Mouse (Mus musculus): ENCODE measurements around the gene Lyz2.
"Not testable (repeated sequence)": the region's sequence is repeated elsewhere in the genome, so short reads cannot be mapped to it uniquely, and the experiment has no call there.

Lyz2 gene

DNA sequence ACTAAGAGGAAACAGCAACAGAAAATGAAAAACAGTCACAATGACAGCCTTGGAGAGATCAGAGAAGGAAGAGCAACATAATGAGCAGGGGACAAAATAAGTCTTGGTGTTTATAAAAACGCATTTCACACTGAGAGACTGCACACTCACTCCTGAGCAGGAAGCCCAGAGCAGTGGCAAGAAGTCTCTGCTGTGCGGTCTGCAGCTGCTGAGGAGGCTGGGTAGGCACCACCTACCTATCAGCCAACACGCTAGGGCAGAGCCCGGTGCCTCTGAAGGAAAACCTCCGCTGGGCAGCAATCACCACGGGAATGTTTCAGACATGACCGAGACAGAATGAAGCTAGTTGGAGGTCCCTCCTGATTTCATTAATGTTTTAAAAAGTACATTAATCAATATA is 3.5 kb upstream of the Lyz2 start:
- DNase-seq (ENCODE audit: extremely low read depth, insufficient read length, low spot score), result not testable (repeated sequence)

DNA sequence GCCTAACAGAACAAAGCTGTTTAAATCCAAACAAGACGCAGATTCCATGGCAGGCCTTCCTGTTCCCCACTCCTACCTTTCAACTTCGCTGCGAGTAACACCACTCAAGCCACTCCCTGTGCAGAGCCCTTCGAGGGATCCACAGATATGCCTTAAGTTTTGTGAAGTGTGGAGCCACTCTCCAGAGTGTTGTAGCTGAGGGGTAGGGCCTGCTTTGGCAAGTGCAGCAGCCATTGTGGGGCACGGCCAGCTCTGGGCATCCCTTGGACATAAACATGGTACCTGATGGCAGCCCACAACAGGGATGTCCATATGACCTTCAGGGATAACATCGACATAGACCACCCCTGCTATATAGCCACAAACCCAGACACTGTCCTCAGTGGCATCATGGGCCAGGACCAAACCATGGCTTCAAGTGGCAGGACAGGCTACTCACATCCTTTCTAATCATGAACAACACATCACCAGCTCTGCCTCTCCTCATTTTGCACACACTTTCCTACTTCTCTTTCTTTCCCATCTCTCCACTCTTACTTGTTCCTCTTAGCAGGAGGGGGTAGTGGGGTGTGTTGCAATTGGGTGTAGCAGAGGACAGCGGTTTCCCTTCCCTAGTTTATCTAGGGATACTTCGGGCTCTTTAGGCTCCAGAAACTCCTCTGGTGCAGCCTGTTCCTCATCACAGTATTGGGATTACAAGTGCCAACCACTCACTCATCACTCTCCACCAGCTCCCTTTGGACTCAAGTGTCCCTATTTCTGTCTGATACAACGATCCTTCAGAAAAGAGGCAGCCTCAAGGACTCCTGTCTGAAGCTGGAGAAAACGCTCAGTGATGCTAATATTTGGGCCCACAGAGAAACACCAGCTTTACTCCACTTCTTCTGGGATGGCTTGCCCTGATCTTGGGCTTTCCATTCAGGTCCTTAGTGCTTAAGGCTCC is 2.7 kb upstream of the Lyz2 start:
- DNase-seq (ENCODE audit: extremely low read depth, insufficient read length, low spot score), result no peak

DNA sequence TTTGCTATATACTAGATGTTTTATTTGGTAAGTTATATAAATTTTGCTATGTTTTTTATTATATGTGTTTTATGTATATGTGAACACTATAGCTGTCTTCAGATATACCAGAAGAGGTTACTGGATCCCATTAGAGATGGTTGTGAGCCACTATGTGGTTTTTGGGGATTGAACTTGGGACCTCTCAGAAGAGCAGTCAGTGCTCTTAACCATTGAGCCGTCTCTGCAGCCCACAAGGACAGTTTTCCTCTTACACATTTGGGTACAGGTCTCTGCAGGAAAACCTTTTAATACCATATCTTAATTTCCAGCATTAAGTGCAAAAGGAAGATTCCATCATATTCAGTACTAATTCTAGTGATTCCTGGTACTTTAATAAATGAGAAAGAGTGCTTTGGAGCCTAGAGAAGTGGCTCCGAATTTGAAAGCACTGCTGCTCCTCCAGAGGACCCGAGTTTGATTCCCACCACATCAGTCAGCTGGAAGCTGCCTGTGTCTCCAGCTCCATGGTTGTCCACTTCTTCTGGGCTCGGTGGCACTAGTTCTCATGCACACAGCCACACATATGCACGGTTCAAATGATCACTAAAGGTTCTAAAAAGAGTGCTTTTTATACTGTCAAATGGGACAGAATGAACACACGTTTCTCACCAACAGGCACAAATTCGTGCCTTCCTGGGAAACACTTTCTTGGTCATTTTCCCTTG is 1.9 kb upstream of the Lyz2 start:
- DNase-seq (ENCODE audit: extremely low read depth, insufficient read length, low spot score), result no peak

DNA sequence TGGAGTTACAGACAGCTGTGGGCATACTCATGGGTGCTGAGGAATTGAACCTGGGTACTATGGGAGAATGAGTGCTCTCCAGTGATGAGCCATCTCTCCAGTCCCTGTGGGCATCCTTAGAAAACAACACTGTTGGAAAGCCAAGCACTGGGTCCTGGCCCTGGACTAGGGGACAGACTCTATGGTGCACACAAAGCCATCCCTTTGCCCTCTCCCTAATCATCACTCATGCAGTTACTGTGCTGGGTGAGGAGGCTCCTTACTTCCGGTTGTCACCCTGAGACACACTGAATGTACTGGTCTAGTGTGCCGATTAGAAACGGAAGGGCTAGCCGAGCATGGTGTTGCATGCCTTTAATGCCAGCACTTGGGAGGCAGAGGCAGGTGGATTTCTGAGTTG is 1.1 kb upstream of the Lyz2 start:
- DNase-seq (ENCODE audit: extremely low read depth, insufficient read length, low spot score), result not testable (repeated sequence)

DNA sequence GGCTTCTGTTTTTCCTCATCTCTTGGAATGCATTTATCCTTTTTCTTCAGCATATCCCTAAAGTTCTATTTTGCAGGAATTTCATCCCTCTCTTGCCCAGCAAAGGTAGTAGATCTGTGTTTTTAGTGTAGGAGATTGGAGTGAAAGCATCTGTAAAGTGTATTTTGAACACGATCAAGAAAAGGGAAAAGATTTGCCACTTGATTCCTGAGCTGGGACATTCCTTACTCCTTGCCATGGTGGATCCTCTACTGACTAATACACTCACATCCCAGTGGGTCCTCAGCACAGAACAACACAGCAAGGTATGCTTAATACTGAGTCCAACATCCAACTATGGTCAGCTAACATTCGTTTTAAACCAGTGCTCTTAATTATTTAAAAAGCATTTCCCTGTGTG is 430 bp upstream of the Lyz2 start:
- no peak for DNase-seq (ENCODE audit: extremely low read depth, insufficient read length, low spot score)

DNA sequence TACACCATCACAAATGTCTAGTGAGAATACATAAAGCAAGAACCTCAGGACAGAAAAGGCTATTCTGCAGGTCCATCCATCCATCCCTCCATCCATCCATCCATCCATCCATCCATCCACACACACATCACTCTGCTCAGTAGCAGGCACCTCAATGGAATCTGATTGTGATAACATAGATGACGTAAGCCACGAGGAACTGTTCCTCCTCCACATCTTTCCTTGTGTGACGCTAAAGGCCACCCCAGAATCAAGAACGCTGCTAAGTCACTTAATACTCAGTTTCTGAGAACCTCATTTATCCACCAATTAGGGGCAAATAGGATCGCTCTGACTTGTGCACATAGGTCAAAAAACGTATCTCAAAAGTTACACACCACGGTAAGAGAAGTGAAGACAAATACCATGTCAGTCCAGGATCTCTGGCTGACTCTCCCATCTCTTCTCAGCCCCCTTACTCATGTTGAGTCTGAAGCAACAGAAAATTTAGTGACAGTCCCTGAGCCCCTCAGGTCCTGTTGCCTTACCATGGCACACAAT is 670 bp downstream of the Lyz2 start:
- DNase-seq (ENCODE audit: extremely low read depth, insufficient read length, low spot score), result no peak

DNA sequence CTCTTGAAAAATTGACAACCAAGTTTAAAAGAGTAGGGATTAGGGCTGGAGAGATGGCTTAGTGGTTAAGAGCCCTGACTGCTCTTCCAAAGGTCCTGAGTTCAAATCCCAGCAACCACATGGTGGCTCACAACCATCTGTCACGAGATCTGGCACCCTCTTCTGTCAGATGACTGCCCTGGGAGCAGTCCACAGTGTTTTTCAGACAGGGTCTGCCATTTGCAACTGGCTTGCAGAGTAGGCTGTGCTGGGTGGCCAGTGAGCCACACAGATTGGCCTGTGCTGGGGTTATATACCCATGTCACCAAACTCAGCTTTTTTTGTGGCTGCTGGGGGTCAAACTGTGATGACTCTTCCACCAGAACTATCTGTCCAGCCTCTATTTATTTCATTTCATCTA is 2.1 kb downstream of the Lyz2 start:
- no peak for DNase-seq (ENCODE audit: extremely low read depth, insufficient read length, low spot score)

DNA sequence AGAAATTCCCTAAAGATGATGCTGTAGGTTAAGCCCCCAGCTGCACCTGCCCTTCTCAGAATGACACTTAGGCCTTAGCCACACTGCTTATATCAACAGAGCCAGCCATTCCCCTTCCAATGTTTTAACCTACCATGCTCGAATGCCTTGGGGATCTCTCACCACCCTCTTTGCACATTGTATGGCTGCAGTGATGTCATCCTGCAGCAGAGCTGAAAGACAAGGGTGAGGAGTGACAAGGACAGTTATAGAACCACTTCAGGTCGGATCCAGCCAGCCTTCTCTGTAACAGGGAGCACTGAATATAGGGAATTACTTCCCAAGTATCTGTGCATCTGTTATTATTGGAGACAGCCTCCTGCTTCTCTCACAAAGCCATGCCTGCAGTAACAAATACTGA is 3.6 kb downstream of the Lyz2 start:
- not testable (repeated sequence) for DNase-seq (ENCODE audit: extremely low read depth, insufficient read length, low spot score)

DNA sequence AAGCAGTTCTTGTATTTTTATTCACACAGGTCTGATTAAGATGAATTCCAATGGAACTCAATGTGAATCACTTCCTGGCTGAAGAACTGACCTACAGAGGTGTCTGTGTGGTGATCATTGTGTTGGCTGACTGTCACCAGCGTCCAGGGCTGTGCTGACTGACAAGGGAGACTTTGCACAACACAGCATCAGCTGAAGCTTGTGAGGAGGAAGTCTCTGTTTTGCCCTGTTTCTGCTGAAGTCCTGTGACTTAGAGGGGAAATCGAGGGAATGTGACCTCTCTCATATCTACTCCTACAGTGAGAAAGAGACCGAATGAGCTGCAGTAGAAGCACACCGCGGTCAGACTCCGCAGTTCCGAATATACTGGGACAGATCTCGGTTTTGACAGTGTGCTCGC is 4.3 kb downstream of the Lyz2 start:
- not testable (repeated sequence) for DNase-seq (ENCODE audit: extremely low read depth, insufficient read length, low spot score)

DNA sequence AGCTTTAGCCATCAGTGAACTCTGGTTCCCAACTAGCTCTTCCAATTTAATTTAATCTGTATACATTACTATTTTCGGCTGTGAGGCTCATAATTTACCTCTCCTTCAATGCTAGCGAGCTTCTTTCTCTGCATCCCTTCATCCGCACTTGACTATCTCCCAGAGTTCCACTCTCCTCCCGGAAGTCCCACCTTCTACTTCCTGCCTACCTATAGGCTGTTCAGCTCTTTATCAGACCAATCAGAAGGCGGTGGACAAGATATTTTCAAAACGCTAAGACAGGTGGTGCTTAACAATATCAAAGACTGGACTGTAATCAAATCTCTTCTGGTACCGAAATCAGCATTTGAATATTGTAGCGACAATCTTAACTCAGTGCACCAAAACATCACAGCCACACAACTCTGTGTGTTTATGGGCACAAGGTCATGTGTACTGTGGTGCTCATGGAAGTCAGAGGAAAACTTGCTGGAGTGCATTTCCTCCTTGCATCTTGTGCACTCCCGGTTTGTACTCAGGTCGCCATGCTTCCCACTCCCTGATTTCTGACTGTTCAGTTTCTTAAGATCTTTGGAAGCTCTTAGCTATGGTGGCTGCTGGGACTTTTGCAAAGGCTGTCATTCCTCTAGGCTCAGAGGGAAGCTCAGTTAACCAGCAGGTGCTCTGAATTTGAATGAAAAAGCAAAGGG is 6.3 kb downstream of the Lyz2 start:
- DNase-seq (ENCODE audit: extremely low read depth, insufficient read length, low spot score), result no peak

DNA sequence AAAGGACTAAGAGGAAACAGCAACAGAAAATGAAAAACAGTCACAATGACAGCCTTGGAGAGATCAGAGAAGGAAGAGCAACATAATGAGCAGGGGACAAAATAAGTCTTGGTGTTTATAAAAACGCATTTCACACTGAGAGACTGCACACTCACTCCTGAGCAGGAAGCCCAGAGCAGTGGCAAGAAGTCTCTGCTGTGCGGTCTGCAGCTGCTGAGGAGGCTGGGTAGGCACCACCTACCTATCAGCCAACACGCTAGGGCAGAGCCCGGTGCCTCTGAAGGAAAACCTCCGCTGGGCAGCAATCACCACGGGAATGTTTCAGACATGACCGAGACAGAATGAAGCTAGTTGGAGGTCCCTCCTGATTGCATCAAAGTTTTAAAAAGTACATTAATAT is 7.5 kb downstream of the Lyz2 start:
- not testable (repeated sequence) for DNase-seq (ENCODE audit: extremely low read depth, insufficient read length, low spot score)

DNA sequence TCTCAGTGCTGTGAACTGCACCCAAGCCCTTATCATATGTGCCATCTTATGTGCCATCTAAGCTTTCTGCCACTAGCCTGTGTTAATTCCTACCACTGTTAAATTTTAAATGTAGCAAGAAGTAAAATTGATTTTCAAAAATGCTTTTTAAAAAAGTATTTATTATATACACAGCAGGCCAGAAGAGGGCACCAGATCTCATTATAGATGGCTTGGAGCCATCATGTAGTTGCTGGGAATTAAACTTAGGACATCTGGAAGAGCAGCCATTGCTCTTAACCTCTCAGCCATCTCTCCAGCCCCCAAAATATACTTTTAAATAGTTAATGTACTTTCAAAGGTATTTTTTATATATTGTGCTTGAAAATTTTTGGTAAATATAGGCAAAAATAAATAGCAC is 10.1 kb downstream of the Lyz2 start:
- no peak for DNase-seq (ENCODE audit: extremely low read depth, insufficient read length, low spot score)

DNA sequence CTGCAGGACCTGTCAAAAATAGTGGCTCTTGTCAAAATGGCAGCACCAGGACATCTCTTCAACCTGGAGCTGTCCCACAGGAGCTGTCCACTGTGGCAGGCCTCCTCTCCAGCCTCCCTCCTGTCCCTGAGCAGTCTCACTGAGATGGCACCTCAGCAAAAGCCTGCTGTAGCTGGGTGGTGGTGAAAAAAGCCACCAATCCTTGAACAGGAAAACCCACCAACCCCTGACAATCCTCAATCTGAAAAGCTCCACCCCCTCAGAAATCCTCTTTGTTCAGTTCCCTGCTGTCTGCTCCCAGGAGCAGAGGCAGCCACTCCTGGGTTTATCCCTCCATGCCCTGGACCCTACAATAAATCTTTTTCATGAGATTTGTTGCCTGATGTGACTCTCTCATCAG is 22.3 kb downstream of the Lyz2 start:
- DNase-seq (ENCODE audit: extremely low read depth, insufficient read length, low spot score), result no peak

DNA sequence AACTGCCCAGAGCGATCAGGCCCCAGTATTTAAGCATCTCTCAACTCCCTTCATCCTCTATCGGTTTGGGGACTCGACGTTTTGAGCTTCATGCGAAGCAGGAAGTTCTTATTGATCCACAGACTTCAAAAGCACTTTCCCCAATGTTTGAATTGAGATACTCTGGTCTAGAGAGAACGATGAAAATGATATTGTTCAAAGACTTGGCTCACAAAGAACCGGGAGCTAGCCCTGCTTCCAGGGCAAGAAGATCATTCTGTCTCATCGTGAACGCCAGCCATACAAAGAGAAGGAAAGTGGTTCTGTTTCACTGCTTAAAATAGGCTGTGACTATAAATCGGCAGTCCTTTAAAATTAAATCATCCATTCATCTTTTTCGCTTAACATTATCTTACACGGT is 43.5 kb downstream of the Lyz2 start, which contains the start of gene 9530003J23Rik:
TSS of gene 9530003J23Rik (minus strand) at position 101 of the 400 bp plus-strand sequence.
- DNase-seq (ENCODE audit: extremely low read depth, insufficient read length, low spot score), result no peak

DNA sequence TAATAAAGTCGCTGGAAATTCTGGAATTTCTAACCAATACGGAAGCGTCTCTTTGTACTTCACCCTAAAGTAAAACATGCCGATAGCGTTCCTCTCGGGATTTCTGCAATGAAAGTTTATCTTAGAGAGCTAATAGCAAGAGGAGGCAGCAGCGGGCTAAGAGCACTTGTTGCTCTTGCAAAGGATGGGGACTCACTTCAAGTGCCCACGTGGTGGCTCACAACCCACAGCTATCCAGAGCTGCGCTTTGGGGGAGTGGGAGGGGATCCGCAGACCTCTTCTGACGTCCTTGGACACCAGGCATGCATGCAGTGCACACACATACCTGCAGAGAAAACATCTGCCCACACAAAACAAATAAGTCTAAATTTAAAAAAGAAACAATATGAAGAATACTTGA is 46.3 kb downstream of the Lyz2 start:
- no peak for DNase-seq (ENCODE audit: extremely low read depth, insufficient read length, low spot score)

DNA sequence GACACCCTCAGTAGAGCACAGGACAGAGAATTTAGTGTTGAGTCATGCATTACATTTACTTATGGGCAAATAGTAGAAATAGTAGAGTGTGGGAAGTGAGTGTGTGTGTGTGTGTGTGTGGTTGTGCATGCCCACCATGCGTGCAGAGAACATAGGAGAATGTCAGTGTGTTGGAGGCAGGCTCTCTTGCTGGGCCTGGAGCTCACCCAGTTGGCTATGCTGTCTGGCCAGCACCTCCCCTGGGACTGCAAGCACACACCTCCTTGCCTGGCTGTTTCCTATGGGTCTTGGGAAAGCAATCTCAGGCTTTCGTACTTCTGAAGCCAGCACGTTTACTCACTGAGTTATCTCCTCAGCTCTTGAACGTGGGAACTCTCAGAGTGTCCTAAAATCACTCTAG is 47.3 kb downstream of the Lyz2 start:
- no peak for DNase-seq (ENCODE audit: extremely low read depth, insufficient read length, low spot score)

DNA sequence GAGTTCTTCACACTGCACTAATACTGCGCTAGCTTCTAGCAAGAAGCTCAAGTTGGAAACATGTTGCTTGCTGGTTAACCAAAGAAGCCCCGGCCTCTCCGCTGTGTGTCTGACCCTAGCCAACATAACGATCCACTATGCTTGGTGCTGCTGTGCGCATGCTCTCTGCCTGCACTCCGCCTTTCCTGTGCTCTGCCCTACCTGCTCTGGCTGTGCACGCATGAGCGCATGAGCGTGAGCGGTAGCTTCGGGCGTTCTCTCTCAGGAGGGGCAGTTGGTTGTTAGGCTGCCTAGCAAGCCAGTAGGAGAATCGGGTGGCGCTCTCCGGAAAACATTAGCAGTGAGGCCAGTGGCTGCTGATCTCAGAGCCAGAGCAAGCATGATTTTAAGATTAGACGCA is 52.3 kb downstream of the Lyz2 start:
- no peak for DNase-seq (ENCODE audit: extremely low read depth, insufficient read length, low spot score)
